Mouse (Mus musculus) hindbrain, embryonic 14.5 days (tissue): ENCODE data around the gene Bcl2l12. TPM values are rescaled to one million over a fixed set of nuclear protein-coding genes. Genes with fewer than 3 reads are reported as not detected.

Source experiments
- ATAC-seq: fragments of 200-750 bp; cut with Nextera tagmentation; 2 replicates; pipeline ENCODE4 v1.8.0; 2017; ENCODE audit warnings: moderate number of reproducible peaks, mild to moderate bottlenecking, moderate TSS enrichment, moderate library complexity; ENCODE audit not compliant: low FRiP score
- DNase-seq: peaks from one replicate; pipeline ENCODE4 v3.0.0-alpha.2; 2015; ENCODE audit warnings: low spot score
- H3K27ac ChIP-seq: fragments of 300-500 bp; sonication (generic); 2 replicates; pipeline ENCODE4 v1.5.1; 2014; ENCODE audit warnings: mild to moderate bottlenecking, moderate library complexity
- H3K27me3 ChIP-seq: fragments of 300-500 bp; sonication (generic); 2 replicates; pipeline ENCODE4 v1.6.1; 2014; ENCODE audit warnings: mild to moderate bottlenecking, low read length, mixed read lengths; ENCODE audit not compliant: control insufficient read depth, insufficient read depth
- H3K36me3 ChIP-seq: fragments of 300-500 bp; sonication (generic); replicated peaks from 2 replicates; pipeline ENCODE4 v1.6.1; 2014; ENCODE audit not compliant: control insufficient read depth, insufficient read depth
- H3K4me1 ChIP-seq: fragments of 300-500 bp; sonication (generic); replicated peaks from 2 replicates; pipeline ENCODE4 v1.6.1; 2014; ENCODE audit warnings: antibody characterized with exemption, low read length, mixed read lengths; ENCODE audit not compliant: control insufficient read depth, insufficient read depth
- H3K4me2 ChIP-seq: fragments of 300-500 bp; sonication (generic); replicated peaks from 2 replicates; pipeline ENCODE4 v1.6.1; 2014; ENCODE audit warnings: mild to moderate bottlenecking, moderate library complexity
- H3K4me3 ChIP-seq: fragments of 300-500 bp; sonication (generic); replicated peaks from 2 replicates; pipeline ENCODE4 v1.5.1; 2014; ENCODE audit warnings: mild to moderate bottlenecking, low read length
- H3K9ac ChIP-seq: fragments of 300-500 bp; sonication (generic); 2 replicates; pipeline ENCODE4 v1.6.1; 2014
- H3K9me3 ChIP-seq: fragments of 300-500 bp; sonication (generic); 2 replicates; pipeline ENCODE4 v1.6.1; 2016; ENCODE audit warnings: low read length; ENCODE audit not compliant: control insufficient read depth
- WGBS: fragments of 180-500 bp; shearing (Covaris S2); extraction: QIAGEN DNeasy Blood & Tissue Kit; methylation state at CpG from one replicate; pipeline ENCODE4 v1.1.7; 2014; 5-methylcytosine and 5-hydroxymethylcytosine counted together
- polyA plus RNA-seq: library from polyadenylated mRNA; unstranded; fragments of >200 nt; fragmentation: Nextera tagmentation; extraction: Ambion mirVana; gene quantifications from 2 replicates; pipeline ENCODE4 v1.2.1, GENCODE M21; 2014

Gene Bcl2l12
- polyA plus RNA-seq, 1 experiment from 2014 or later: 12.6 TPM

GRCm38 (mm10) chr7:45035631-45036030 is 37.1 kb upstream of the Bcl2l12 start:
- Histone ChIP-seq H3K4me2 (no peak overlapping the region), H3K36me3 (peaks cover 98% of the 10 kb centered on the region), H3K9ac (no peak overlapping the region), H3K27me3 (no peaks in the 10 kb centered on the region), H3K4me3 (no peak overlapping the region), H3K4me1 (no peaks in the 10 kb centered on the region), H3K9me3 (no peaks in the 10 kb centered on the region), H3K27ac (no peak overlapping the region)
- WGBS: 96% methylated on average over 3 of the region's 3 CpGs
- ATAC-seq (no peak), DNase-seq (no peak)

- H3K9ac ChIP-seq: no peak overlapping the region
- H3K27ac ChIP-seq: no peak overlapping the region
- no peak overlapping the region for H3K4me2 ChIP-seq
- WGBS: 95% methylated on average over 19 of the region's 19 CpGs
- no peaks in the 10 kb centered on the region for H3K9me3 ChIP-seq
- peaks cover 98% of the 10 kb centered on the region for H3K36me3 ChIP-seq
- H3K27me3 ChIP-seq: no peaks in the 10 kb centered on the region
- H3K4me3 ChIP-seq: no peak overlapping the region
- ATAC-seq (no peak), DNase-seq (no peak)
- H3K4me1 ChIP-seq: no peaks in the 10 kb centered on the region
Measured at GRCm38 (mm10) chr7:45033722-45034359, 35.3 kb upstream of the Bcl2l12 start.

- H3K27ac ChIP-seq: no peak overlapping the region
- no peaks in the 10 kb centered on the region for H3K27me3 ChIP-seq
- DNase-seq (no peak), ATAC-seq (no peak)
- no peaks in the 10 kb centered on the region for H3K9me3 ChIP-seq
- H3K4me3 ChIP-seq: no peak overlapping the region
- no peaks in the 10 kb centered on the region for H3K4me1 ChIP-seq
- WGBS: 96% methylated on average over 8 of the region's 8 CpGs
- H3K36me3 ChIP-seq: peaks cover 88% of the 10 kb centered on the region
- no peak overlapping the region for H3K9ac ChIP-seq
- H3K4me2 ChIP-seq: no peak overlapping the region
Measured at GRCm38 (mm10) chr7:45030857-45031256, 32.3 kb upstream of the Bcl2l12 start.

GRCm38 (mm10) chr7:45029995-45030394 is 31.5 kb upstream of the Bcl2l12 start:
- ATAC-seq: no peak
- WGBS: 93% methylated on average over 6 of the region's 6 CpGs

GRCm38 (mm10) chr7:45028351-45028750 is 29.8 kb upstream of the Bcl2l12 start:
- no peaks in the 10 kb centered on the region for H3K27me3 ChIP-seq
- H3K4me3 ChIP-seq: no peak overlapping the region
- 98% methylated on average over 11 of the region's 11 CpGs for WGBS
- H3K36me3 ChIP-seq: peaks cover 63% of the 10 kb centered on the region
- H3K27ac ChIP-seq: no peak overlapping the region
- DNase-seq (no peak), ATAC-seq (no peak; the same call in 1 of the 2 replicates)
- no peak overlapping the region for H3K4me2 ChIP-seq
- no peaks in the 10 kb centered on the region for H3K4me1 ChIP-seq
- no peaks in the 10 kb centered on the region for H3K9me3 ChIP-seq
- H3K9ac ChIP-seq: no peak overlapping the region

More at GRCm38 (mm10) chr7:45029995-45030394, 31.5 kb upstream of the Bcl2l12 start:
- H3K27me3 ChIP-seq: no peaks in the 10 kb centered on the region
- no peak overlapping the region for H3K27ac ChIP-seq
- DNase-seq: no peak
- no peak overlapping the region for H3K4me2 ChIP-seq
- H3K9ac ChIP-seq: no peak overlapping the region
- H3K4me3 ChIP-seq: no peak overlapping the region
- peaks cover 79% of the 10 kb centered on the region for H3K36me3 ChIP-seq
- no peaks in the 10 kb centered on the region for H3K9me3 ChIP-seq
- no peaks in the 10 kb centered on the region for H3K4me1 ChIP-seq

- Histone ChIP-seq H3K9me3 (no peaks in the 10 kb centered on the region), H3K4me1 (no peaks in the 10 kb centered on the region), H3K27ac (no peak overlapping the region), H3K36me3 (peaks cover 57% of the 10 kb centered on the region), H3K27me3 (no peaks in the 10 kb centered on the region), H3K4me2 (no peak overlapping the region), H3K4me3 (no peak overlapping the region), H3K9ac (no peak overlapping the region)
- WGBS: 93% methylated on average over 9 of the region's 9 CpGs
- no peak for ATAC-seq
- DNase-seq: no peak
Measured at GRCm38 (mm10) chr7:45027761-45028160, 29.2 kb upstream of the Bcl2l12 start.

GRCm38 (mm10) chr7:45026256-45026655 is 27.7 kb upstream of the Bcl2l12 start:
- DNase-seq (no peak), ATAC-seq (0 out of 2 replicates have a peak, but pooled peaks have one; percentile 31)
- WGBS: 52% methylated on average over 2 of the region's 2 CpGs
- Histone ChIP-seq H3K4me1 (no peaks in the 10 kb centered on the region), H3K4me2 (no peak overlapping the region), H3K9me3 (no peaks in the 10 kb centered on the region), H3K27me3 (no peaks in the 10 kb centered on the region), H3K36me3 (peaks cover 42% of the 10 kb centered on the region), H3K4me3 (no peak overlapping the region), H3K27ac (peak overlapping the region; percentile 57; the same call in 1 of the 2 replicates), H3K9ac (no peak overlapping the region)

GRCm38 (mm10) chr7:45025601-45026220 is 27.2 kb upstream of the Bcl2l12 start:
- ATAC-seq (no peak), DNase-seq (no peak)
- Histone ChIP-seq H3K27me3 (no peaks in the 10 kb centered on the region), H3K9ac (no peak overlapping the region), H3K4me3 (no peak overlapping the region), H3K4me1 (no peaks in the 10 kb centered on the region), H3K9me3 (no peaks in the 10 kb centered on the region), H3K27ac (peak overlapping the region; percentile 57; the same call in 1 of the 2 replicates), H3K36me3 (peaks cover 36% of the 10 kb centered on the region), H3K4me2 (no peak overlapping the region)
- WGBS: 84% methylated on average over 8 of the region's 8 CpGs

GRCm38 (mm10) chr7:45024281-45025248 is 26.1 kb upstream of the Bcl2l12 start:
- H3K27ac ChIP-seq: no peak overlapping the region
- no peak for DNase-seq
- H3K9ac ChIP-seq: no peak overlapping the region
- H3K4me1 ChIP-seq: no peaks in the 10 kb centered on the region
- H3K36me3 ChIP-seq: peaks cover 25% of the 10 kb centered on the region
- H3K4me2 ChIP-seq: no peak overlapping the region
- no peaks in the 10 kb centered on the region for H3K27me3 ChIP-seq
- no peak overlapping the region for H3K4me3 ChIP-seq
- no peaks in the 10 kb centered on the region for H3K9me3 ChIP-seq
- 91% methylated on average over 15 of the region's 15 CpGs for WGBS
- ATAC-seq: no peak
